Mouse (Mus musculus) left cerebral cortex, postnatal 10 days (tissue): Measurements from ENCODE around the gene Cnot3. TPM values are rescaled to one million over a fixed set of nuclear protein-coding genes. Genes with fewer than 3 reads are reported as not detected.
A peak's percentile ranks its signal among the peaks of the same experiment; 100 is the strongest.

Source experiments
- DNase-seq, 2 experiments: peaks; one replicate each; pipeline ENCODE4 v3.0.0; 2021 to 2022; ENCODE audit warnings: low spot score in 2 of 2, mixed read lengths in 1 of 2; ENCODE audit errors: extremely low spot score in 1 of 2
- intact Hi-C: fragments of 180-260 bp; cut with DNase I; formaldehyde crosslinking; loops from one replicate; pipeline ENCODE4 v1.15.1; 2025
- total RNA-seq, 2 experiments: library from RNA; stranded (reverse); gene quantifications; 2 replicates each; pipeline ENCODE4 v1.2.3; 2021

The Cnot3 gene
- total RNA-seq, 2 experiments from 2014 or later = 48.2 to 60.9 TPM

DNA sequence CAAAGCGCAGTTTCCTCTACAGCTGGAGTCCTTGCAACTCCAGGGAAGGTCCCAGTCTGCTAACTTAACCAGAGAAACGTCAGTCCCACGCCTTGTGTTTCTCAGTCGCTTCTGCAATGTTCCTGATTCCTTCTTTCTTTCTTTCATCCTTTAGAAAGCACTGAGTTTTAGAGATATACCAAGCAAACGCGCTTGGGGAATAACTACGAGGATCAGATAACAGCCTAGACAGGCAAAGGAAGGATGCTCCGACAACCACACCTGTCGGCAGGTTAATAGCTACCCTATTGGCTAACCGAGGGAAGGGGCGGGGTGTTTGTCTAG, 758 bp upstream of the Cnot3 start:
- DNase-seq = peak in 1 of 2 experiments; percentile 91
- intact Hi-C loops = no loop called here

- intact Hi-C loops = no loop called here
- no peak for DNase-seq
These were observed 489 bp downstream of the Cnot3 start for GRCm38 (mm10) chr7:3645488-3646025.

DNA sequence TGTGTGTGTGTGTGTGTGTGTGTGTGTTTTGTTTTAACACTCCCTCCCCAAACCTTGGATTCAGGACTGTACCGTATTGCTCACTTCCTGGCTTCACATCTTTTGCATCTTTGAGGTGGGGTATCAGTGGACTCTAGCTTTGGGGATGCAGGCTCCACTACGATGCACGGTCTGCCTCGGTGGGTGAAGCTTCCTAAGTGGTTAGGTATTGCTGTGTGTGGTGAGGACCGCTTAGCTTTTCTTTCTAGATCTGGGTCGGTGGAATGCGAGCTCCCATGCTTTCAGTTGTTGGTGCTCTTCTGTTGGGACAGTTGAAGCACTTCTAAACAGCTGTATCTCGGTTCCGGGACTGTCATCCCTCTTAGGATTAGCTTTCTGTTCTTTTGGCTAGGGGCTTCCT, 1.1 kb downstream of the Cnot3 start:
- intact Hi-C loops = no loop called here
- DNase-seq = no peak

- no peak for DNase-seq
- intact Hi-C loops = no loop called here
These were observed 1.6 kb downstream of the Cnot3 start for GRCm38 (mm10) chr7:3646641-3647040.

- intact Hi-C loops = no loop called here
- no peak for DNase-seq
These were observed 11.9 kb downstream of the Cnot3 start for GRCm38 (mm10) chr7:3656966-3657365.

GRCm38 (mm10) chr7:3658578-3658977, 13.5 kb downstream of the Cnot3 start:
- intact Hi-C loops = no loop called here
- DNase-seq = no peak

- intact Hi-C loops = no loop called here
- no peak for DNase-seq
These were observed 19.6 kb downstream of the Cnot3 start for GRCm38 (mm10) chr7:3664524-3665214.

DNA sequence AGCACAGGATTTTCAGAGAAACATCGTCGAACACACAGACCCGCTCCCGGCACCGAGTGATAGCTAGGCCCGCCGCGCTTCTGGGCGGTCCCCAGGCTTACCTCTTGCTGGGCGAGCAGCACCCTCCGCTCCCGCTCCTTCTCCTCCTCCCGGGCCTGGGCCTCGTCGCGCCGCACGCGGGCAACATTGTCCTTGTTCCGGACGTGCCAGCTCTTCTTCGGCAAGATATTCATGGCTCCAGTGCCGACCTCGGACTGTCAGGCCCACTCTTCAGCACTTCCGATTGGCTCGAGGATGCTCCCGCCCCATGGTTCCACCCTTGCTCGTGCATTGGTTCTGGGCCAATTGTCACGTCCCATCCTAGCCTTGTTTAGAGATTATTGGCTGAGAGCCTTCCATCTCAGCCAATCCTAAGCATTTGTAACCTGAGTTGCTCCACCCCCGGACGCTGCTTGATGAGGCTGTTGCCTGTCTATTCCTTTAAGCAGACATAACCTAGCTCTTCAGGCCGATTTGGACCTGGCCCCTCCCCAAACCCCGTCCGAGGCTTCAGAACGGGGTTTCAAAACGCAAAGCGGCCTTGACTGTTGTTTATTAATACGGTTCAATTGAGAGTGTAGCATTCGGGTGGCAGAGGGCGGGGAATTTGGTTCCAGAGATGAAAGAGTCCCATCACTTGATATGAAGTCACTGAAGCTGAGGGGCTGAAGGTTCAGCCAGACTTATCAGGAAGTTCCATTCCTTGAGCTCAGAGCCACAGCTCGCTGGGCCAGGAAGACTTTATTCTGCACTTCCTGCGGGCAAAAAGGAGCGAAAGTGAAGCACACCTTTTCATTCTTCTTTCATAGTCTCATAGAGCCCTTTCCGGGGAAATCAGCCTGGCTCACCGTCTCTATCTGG, 20.4 kb downstream of the Cnot3 start, which contains the start of gene Leng1:
Leng1 (minus strand) TSS at position 626 of the 900 bp plus-strand sequence.
- peak; percentile 97 to 98 for DNase-seq
- intact Hi-C loops = no loop called here

GRCm38 (mm10) chr7:3666921-3667391, 21.9 kb downstream of the Cnot3 start:
- intact Hi-C loops = no loop called here
- no peak for DNase-seq

GRCm38 (mm10) chr7:3674507-3675227, 29.6 kb downstream of the Cnot3 start:
- intact Hi-C loops = loop anchor here (5.0 kb wide), 1 partner anchor 798 kb away; no protein-coding TSS in a partner anchor

DNA sequence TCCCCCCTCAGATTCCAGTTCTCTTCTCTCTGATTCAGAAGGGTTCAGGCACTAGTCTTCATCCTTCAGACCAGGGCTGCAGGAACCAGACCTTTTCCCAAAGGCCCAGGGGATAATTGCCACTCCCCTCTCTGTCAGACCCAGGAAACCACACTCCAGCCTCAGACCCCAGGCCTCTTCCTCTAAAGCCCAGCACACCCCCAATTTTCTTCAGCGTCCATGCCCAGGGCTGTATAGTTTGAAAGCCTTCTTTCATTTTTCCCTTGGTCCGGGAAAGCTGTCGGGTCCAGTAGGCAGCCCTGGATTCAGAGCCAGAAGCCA, 30.1 kb downstream of the Cnot3 start:
- intact Hi-C loops = loop anchor here (5.0 kb wide), 1 partner anchor 797 kb away; no protein-coding TSS in a partner anchor
- DNase-seq = no peak

More at GRCm38 (mm10) chr7:3674507-3675227, 29.6 kb downstream of the Cnot3 start:
- DNase-seq = peak; percentile 71 to 90

- intact Hi-C loops = loop anchor here (5.0 kb wide), 1 partner anchor 796 kb away; no protein-coding TSS in a partner anchor
- no peak for DNase-seq
These were observed 31.3 kb downstream of the Cnot3 start for GRCm38 (mm10) chr7:3676371-3676770.

GRCm38 (mm10) chr7:3677342-3677741, 32.3 kb downstream of the Cnot3 start, which contains the start of gene Tmc4:
Tmc4 (minus strand) TSS chr7:3677553.
- DNase-seq = no peak
- intact Hi-C loops = loop anchor here (5.0 kb wide), 1 partner anchor 795 kb away; no protein-coding TSS in a partner anchor

- no peak for DNase-seq
- intact Hi-C loops = no loop called here
These were observed 39.0 kb downstream of the Cnot3 start for GRCm38 (mm10) chr7:3683908-3684550.

GRCm38 (mm10) chr7:3684698-3685097, 39.6 kb downstream of the Cnot3 start:
- no peak for DNase-seq
- intact Hi-C loops = no loop called here

- intact Hi-C loops = no loop called here
- DNase-seq = no peak
These were observed 40.5 kb downstream of the Cnot3 start for GRCm38 (mm10) chr7:3685400-3686187.

GRCm38 (mm10) chr7:3691919-3692318, 46.9 kb downstream of the Cnot3 start:
- no peak for DNase-seq
- intact Hi-C loops = loop anchor here (10.0 kb wide), 1 partner anchor 453 kb away; no protein-coding TSS in a partner anchor
